Mouse (Mus musculus): ENCODE measurements around the gene Olfr353.

The Olfr353 gene

DNA sequence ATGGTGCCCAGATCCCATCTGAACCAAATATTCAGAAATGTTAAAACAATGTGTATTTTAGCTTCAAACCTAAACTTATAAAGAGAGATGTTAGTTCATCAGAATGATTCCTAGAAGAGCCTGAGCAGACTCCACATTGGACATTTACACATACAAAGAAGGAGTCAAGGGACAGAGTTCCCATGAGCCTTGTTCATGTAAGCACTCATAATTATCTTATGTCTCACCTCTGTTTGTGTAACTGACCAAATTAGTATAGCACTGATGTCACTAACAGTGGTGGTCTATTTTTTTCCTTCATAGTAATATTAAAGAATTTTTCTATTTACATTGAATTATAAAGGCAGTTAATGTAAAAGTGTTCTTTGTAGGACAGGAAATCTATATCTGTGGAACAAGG, at the start of gene Olfr353:
Gene Olfr353, minus strand, starts transcription at position 101 of the 400 bp plus-strand sequence.
- DNase-seq (ENCODE audit: low spot score in 2 of 2) = no peak

DNA sequence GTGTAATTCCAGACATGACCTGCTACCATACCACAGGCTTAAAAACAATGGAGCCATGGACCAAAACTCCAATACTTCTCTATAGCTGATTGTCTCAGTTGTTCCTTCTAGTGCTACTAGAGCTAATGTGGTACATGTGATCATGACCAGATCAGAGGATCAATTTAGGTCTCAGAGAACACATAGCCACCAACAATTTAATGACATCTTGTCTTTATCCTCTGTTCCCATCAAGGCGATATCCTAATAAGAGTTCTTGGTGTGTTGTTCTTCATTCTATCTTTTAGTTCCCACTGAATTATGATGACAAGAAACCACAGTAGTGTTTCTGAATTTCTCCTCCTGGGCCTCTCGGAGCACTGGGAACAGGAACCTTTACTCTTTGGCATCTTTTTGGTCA, 44.1 kb upstream of the Olfr353 start, which contains the start of gene Olfr356:
Gene Olfr356, plus strand, starts transcription at position 301 of the 400 bp plus-strand sequence.
- no peak for DNase-seq (ENCODE audit: low spot score in 2 of 2)

DNA sequence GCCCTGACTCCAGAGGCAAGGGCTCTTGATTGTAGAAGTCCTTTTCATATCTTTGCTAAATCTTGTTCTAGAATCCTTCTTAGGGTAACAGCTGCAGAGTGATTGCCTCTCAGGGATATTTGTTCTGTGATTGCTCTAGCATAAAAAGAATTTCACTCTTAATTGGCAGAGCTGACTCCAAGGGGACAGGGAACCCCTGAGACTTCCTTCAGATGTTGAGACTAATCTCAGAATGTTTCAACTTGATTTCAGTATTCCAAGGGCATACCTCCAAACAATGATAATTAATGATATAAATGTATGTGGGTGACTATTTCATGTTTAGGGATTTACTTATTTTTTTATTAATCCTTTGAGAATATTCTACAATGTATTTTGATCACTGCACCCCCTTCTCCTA, 36.1 kb upstream of the Olfr353 start, which contains the start of gene Olfr355:
Gene Olfr355, minus strand, starts transcription at position 101 of the 400 bp plus-strand sequence.
- DNase-seq (ENCODE audit: low spot score in 2 of 2) = no peak

DNA sequence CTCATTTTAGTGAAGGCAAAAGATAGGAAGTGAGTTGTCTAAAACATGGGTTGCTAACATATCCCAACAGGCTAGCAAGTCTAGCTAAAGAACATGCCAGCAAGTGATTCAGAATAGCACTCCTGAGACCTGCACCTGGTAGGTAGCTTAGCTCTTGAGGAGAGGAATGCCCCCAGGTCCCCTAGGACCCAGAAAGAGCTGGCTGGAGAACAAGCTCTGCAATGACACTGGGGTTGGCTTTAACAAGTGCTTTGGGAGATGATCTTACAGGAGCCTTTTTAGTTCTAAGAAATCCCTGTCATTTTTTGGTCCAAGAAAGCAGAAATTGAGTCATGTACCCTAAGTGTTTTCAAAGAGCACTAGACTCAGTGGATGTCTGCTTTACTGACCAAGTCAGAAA, 12.6 kb upstream of the Olfr353 start, which contains the start of gene Olfr354:
Gene Olfr354, plus strand, starts transcription at position 301 of the 400 bp plus-strand sequence.
- DNase-seq (ENCODE audit: low spot score in 2 of 2) = no peak

DNA sequence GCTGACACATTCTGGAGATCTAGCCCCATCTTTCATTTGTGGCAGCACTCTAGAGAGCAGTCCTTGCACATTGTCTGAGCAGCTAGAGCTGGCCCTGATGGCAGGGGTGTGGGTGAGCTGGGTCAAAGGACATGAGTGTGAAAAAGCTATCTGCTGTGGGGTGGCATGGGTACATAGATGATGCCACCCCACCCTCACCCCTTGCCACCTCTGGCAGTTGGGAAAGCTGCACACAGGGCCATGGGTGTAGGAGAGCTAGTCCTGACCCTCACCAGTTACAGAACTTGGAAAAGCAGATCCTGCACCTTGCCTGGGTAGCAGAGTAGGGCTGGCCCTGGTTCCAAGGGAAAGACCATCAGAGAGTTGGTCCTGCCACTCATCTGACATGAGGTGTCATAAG, 4.4 kb upstream of the Olfr353 start:
- DNase-seq (ENCODE audit: low spot score in 2 of 2) = no peak

DNA sequence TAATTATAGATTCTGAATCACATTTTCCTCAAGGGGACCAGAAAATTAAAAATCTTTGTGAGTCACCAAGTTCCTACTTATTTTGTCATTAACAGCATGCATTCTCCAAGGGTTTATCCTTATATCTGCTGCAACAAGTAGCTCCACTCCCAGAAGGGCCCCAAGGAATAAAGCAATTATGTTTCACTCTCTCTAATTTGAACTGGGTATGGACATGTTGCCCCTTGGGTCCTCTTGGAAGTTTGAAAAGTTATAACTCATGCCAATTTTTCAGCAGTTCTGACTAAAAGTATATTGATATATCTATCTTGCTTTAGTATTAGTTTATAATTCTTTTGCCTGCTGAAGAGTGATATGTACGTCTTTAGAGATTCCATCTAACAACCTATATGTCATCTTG, 24.6 kb downstream of the Olfr353 start, which contains the start of gene Olfr352:
Gene Olfr352, plus strand, starts transcription at position 301 of the 400 bp plus-strand sequence.
- no peak for DNase-seq (ENCODE audit: low spot score in 2 of 2)

DNA sequence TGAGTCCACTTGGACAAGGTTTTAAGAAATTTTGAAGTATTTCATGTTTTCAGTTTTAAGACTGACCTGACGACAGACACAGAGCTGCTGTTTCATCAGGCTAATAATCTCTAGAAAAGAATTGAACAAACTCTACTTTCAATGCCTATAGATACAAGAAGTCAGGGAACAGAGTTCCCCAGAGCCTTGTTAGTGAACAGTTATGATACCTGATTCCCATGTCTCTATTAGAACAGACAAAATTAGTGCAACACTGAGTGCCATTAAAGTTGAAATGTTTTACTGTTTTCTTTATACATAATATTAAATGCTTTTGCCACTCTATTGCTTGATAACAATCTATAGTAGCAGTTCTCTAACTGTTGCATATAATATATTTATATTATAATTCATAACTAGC, 30.2 kb downstream of the Olfr353 start, which contains the start of gene Olfr351:
Gene Olfr351, minus strand, starts transcription at position 101 of the 400 bp plus-strand sequence.
- DNase-seq (ENCODE audit: low spot score in 2 of 2) = no peak

DNA sequence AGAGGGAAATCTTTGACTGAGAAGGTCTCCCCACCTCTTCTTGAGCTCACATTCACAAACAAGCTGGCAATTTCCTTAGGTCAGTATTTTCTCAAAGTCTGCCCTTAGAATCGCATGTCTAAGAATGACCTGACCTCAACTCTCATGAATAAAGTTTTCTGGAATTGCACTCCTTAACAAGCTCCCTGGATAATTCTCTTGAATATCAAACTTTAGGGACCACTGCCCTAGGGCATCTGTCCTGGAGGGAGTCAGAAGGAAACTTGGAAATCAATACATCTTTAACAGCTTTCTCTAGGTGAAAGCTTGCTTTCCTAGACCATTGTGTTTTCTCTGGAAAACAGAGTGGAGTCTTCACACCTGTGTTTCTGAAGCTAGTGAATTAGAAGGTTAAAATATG, 46.7 kb downstream of the Olfr353 start, which contains the start of gene Olfr350:
Gene Olfr350, plus strand, starts transcription at position 301 of the 400 bp plus-strand sequence.
- no peak for DNase-seq (ENCODE audit: low spot score in 2 of 2)

Measured in frontal cortex, postnatal 14 days (tissue).